Mouse (Mus musculus) liver, embryonic 14.5 days (tissue): ENCODE measurements at regions not wholly inside any gene's neighbourhood (a gene's known extent, or its start where the extent isn't known, plus 50 kb on each side); places are given as distances from the start of the nearest gene placed in this dataset.

Experiments
- ATAC-seq: fragments of 200-750 bp; cut with Nextera tagmentation; 2 replicates; pipeline ENCODE4 v1.8.0; 2017; ENCODE audit warnings: moderate number of reproducible peaks, mild to moderate bottlenecking, moderate library complexity; ENCODE audit not compliant: insufficient read depth
- DNase-seq, 3 experiments: peaks; one replicate each; pipeline ENCODE4 v3.0.0-alpha.2; 2012 to 2013; ENCODE audit warnings: low read depth in 3 of 3, low spot score in 3 of 3
- H3K27ac ChIP-seq: fragments of 300-500 bp; sonication (generic); 2 replicates; pipeline ENCODE4 v1.5.1; 2014; ENCODE audit warnings: moderate library complexity, mild to moderate bottlenecking, control low read depth, inconsistent platforms
- H3K27me3 ChIP-seq: fragments of 300-500 bp; sonication (generic); 2 replicates; pipeline ENCODE4 v1.6.1; 2014; ENCODE audit warnings: mild to moderate bottlenecking, low read length, moderate library complexity; ENCODE audit not compliant: control insufficient read depth, insufficient read depth
- H3K36me3 ChIP-seq: fragments of 300-500 bp; sonication (generic); replicated peaks from 2 replicates; pipeline ENCODE4 v1.6.1; 2014; ENCODE audit warnings: low read depth; ENCODE audit not compliant: control insufficient read depth, insufficient read depth
- H3K4me1 ChIP-seq, 2 experiments: fragments of 200-500 bp in 1 of 2; fragments of 300-500 bp in 1 of 2; sonication (generic) in 1 of 2; replicated peaks; 2 replicates each; pipeline ENCODE4 v1.6.1; 2012 to 2014; ENCODE audit warnings: antibody characterized with exemption in 1 of 2, inconsistent platforms in 1 of 2, low read length in 1 of 2; ENCODE audit not compliant: control insufficient read depth in 2 of 2, insufficient read depth in 2 of 2
- H3K4me2 ChIP-seq: fragments of 300-500 bp; sonication (generic); 2 replicates; pipeline ENCODE4 v1.6.1; 2014; ENCODE audit warnings: low read depth, mild to moderate bottlenecking, control low read depth, moderate library complexity
- H3K4me3 ChIP-seq, 2 experiments: fragments of 200-500 bp in 1 of 2; fragments of 300-500 bp in 1 of 2; sonication (generic) in 1 of 2; 2 replicates each; pipeline ENCODE4 v1.5.1; 2012 to 2014; ENCODE audit warnings: low read depth in 2 of 2, low read length in 2 of 2, mild to moderate bottlenecking in 2 of 2, control low read depth in 1 of 2, inconsistent platforms in 1 of 2, moderate library complexity in 1 of 2; ENCODE audit not compliant: insufficient read depth in 1 of 2
- H3K9ac ChIP-seq: fragments of 300-500 bp; sonication (generic); replicated peaks from 2 replicates; pipeline ENCODE4 v1.6.1; 2014; ENCODE audit warnings: mild to moderate bottlenecking, control low read depth, moderate library complexity
- H3K9me3 ChIP-seq: fragments of 300-500 bp; sonication (generic); 2 replicates; pipeline ENCODE4 v1.6.1; 2016; ENCODE audit warnings: low read length, mixed read lengths; ENCODE audit not compliant: control insufficient read depth
- CTCF ChIP-seq: IDR thresholded peaks from 2 replicates; pipeline ENCODE4 v1.5.1; 2016; ENCODE audit warnings: antibody characterized with exemption, low read depth, control low read depth
- EP300 ChIP-seq: IDR thresholded peaks from 2 replicates; pipeline ENCODE4 v1.6.1; 2016; ENCODE audit warnings: antibody characterized with exemption, low read depth
- WGBS: fragments of 180-500 bp; shearing (Covaris S2); extraction: QIAGEN DNeasy Blood & Tissue Kit; methylation state at CpG from one replicate; pipeline ENCODE4 v1.1.7; 2014; ENCODE audit not compliant: insufficient replicate concordance; 5-methylcytosine and 5-hydroxymethylcytosine counted together

DNA sequence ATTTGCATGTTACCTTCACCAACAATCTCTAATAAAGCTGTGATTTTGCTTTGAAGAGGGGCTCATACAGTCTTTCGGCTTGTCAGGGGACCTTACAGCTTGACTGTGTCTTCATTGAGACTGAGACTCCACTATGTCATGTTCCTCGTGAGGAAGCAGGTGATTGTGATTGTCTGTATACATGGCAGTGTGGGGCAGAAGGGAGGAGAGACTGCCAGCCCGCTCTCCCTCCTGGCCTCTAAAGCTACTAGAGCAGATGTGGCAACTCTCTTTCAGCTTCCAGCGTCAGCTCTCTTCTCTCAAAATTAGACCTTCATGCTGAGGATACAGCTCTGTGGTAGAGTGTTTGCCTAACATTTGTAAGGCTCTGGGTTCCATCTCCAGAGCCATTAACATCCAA, 73.5 kb upstream of the Tmem178 start:
- no peaks in the 10 kb centered on the region for H3K9me3 ChIP-seq
- no peak for TF ChIP-seq CTCF
- no peak for TF ChIP-seq EP300
- ATAC-seq: no peak
- no peak overlapping the region for H3K4me2 ChIP-seq
- no peaks in the 10 kb centered on the region for H3K36me3 ChIP-seq
- H3K4me1 ChIP-seq: no peaks in the 10 kb centered on the region
- DNase-seq: no peak
- H3K27ac ChIP-seq: no peak overlapping the region
- no peak overlapping the region for H3K9ac ChIP-seq
- WGBS: 57% methylated on average over 4 of the region's 4 CpGs
- no peaks in the 10 kb centered on the region for H3K27me3 ChIP-seq
- no peak overlapping the region for H3K4me3 ChIP-seq

DNA sequence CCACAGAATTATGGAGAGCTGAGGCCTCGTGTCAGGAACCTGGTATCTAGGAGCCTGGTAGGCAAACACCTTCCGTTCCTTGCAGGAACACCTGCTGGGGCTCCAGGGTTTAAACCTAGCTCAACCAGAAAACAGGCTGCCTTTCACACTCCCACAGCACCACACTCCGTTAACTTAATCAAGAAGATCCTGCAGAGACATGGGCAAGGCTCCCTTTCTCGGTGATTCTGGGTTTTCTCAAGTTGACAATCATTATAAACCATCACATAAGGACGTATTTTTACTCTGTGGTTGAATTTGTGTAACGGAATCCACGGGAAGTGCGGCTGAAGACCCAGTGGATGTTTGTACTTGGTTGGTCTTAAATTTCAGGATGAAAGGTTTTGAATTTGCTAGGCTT, 82.1 kb upstream of the Tmem178 start:
- H3K4me1 ChIP-seq: no peaks in the 10 kb centered on the region
- WGBS: 63% methylated on average over 8 of the region's 8 CpGs
- H3K36me3 ChIP-seq: no peaks in the 10 kb centered on the region
- no peaks in the 10 kb centered on the region for H3K27me3 ChIP-seq
- H3K4me2 ChIP-seq: no peak overlapping the region
- H3K9ac ChIP-seq: no peak overlapping the region
- ATAC-seq (no peak), DNase-seq (no peak)
- H3K4me3 ChIP-seq: no peak overlapping the region
- no peaks in the 10 kb centered on the region for H3K9me3 ChIP-seq
- no peak overlapping the region for H3K27ac ChIP-seq
- TF ChIP-seq CTCF (no peak), EP300 (no peak)

DNA sequence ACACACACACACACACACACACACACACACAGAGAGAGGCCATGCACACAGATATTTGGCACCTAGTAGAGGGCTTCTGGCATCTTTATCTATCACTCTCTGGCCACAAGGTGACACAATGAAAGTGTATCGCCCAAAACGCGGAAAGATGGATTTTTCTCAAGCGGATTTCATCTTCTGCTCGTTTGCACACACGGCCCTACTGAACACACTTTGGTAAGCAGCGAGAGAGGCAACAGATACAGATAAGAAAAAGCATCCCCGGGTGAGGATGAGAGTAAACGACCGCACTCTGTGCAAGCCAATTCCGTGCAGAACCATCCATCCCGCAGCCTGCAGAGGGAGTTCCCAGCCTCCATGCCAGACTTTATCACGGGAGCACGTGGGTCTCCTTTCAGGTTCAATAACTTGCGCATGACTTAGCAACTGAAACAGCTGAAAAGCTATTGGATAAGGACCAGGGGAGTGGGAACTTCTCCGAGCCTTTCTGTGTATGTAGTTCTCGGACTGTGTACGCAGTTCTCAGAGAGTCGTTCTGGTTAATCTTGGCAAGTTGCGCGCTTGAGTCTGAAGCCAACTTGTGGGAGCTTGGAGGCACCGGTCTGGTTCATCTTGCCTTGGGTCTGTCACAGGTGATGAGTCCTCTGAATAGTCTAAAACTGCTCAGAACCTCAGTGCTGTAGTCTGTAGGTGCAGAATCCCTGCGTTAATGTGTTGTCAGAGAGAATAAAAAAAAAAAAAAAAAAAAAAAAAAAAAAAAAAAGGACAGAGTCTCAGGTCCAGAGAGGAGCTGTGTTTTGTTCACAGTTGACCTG, 97.2 kb upstream of the Tmem178 start:
- no peaks in the 10 kb centered on the region for H3K36me3 ChIP-seq
- no peak overlapping the region for H3K4me3 ChIP-seq
- no peaks in the 10 kb centered on the region for H3K27me3 ChIP-seq
- H3K9ac ChIP-seq: no peak overlapping the region
- H3K4me1 ChIP-seq: no peaks in the 10 kb centered on the region
- DNase-seq (no peak), ATAC-seq (no peak)
- H3K9me3 ChIP-seq: no peaks in the 10 kb centered on the region
- no peak overlapping the region for H3K27ac ChIP-seq
- TF ChIP-seq CTCF: no peak
- TF ChIP-seq EP300: no peak
- WGBS: 65% methylated on average over 23 of the region's 23 CpGs
- H3K4me2 ChIP-seq: no peak overlapping the region

DNA sequence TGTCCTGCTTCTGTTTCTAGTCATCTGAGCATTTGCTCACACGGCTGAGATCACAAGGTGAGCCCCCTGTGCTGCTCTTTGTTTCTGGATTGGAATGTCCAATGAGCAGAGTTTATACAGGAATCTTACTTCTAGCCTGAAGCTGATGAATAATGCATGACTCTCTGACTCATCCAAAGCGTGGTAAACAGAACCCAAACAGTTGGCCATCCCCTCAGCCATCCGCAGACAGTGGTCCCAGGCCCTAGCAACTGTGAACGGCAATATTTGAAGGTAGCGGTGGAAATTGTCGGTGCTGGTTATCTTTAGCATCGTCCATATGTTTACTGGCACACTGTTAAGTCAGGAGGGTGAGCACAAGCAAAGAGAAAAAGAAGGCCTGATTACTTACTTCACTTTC, 99.1 kb upstream of the Tmem178 start:
- 66% methylated on average over 7 of the region's 7 CpGs for WGBS
- Histone ChIP-seq H3K4me1 (no peaks in the 10 kb centered on the region), H3K9me3 (no peaks in the 10 kb centered on the region), H3K4me3 (no peak overlapping the region), H3K9ac (no peak overlapping the region), H3K27me3 (no peaks in the 10 kb centered on the region), H3K4me2 (no peak overlapping the region), H3K27ac (no peak overlapping the region), H3K36me3 (no peaks in the 10 kb centered on the region)
- DNase-seq (no peak), ATAC-seq (no peak)
- TF ChIP-seq EP300 (no peak), CTCF (no peak)

DNA sequence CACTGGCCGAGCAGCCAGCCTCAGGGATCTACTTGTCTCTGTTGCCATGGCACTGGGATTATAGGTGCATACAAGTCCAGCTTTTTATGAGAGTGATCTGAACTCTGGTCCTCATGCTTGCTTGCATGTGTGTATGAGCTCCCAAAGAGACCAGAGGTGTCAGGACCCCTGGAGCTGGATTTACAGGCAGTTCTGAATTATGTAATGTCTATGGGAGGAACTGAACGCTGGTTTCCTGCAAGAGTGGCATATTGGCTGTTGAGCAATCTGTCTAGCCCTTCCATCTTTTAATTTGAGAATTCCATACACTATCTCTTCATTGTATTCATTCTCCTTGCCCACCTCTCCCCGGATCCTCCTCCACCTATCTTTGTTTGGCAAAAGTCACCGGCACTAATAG, 102.5 kb upstream of the Tmem178 start:
- ATAC-seq (no peak), DNase-seq (no peak)
- Histone ChIP-seq H3K4me1 (no peaks in the 10 kb centered on the region), H3K4me2 (no peak overlapping the region), H3K27me3 (no peaks in the 10 kb centered on the region), H3K36me3 (no peaks in the 10 kb centered on the region), H3K9me3 (no peaks in the 10 kb centered on the region), H3K27ac (no peak overlapping the region), H3K4me3 (no peak overlapping the region), H3K9ac (no peak overlapping the region)
- WGBS: 49% methylated on average over 4 of the region's 4 CpGs
- no peak for TF ChIP-seq CTCF
- no peak for TF ChIP-seq EP300
